Mouse (Mus musculus): Measurements from ENCODE around the gene Npcd.

GRCm38 (mm10) chr15:79770629-79771240, 63.3 kb downstream of the Npcd start:
- TF ChIP-seq CTCF (IDR thresholded peaks at IDR 0.05; ENCODE audit: low read depth, low read length) (no peak), EP300 (IDR thresholded peaks at IDR 0.05; ENCODE audit: insufficient read depth, low read depth, low read length) (no peak)
